Mouse (Mus musculus) kidney, adult 2 months (tissue): Measurements from ENCODE around the gene Gm10912.

Source experiments
- CTCF ChIP-seq: fragments of 200-500 bp; conservative IDR thresholded peaks from 2 replicates; pipeline ENCODE4 v1.5.1; 2011; ENCODE audit warnings: low read depth, mild to moderate bottlenecking, control low read depth, low read length, moderate library complexity, mixed read lengths; ENCODE audit not compliant: insufficient read depth, insufficient read length
- POLR2A ChIP-seq: fragments of 200-500 bp; IDR thresholded peaks from one replicate; pipeline ENCODE4 v1.6.1; 2011; ENCODE audit warnings: low read depth, low read length, control low read depth

- no peak for TF ChIP-seq CTCF
- TF ChIP-seq POLR2A: no peak
These were observed 30.6 kb downstream of the Gm10912 start for GRCm38 (mm10) chr2:104096256-104096655.
